Mouse (Mus musculus) lung, postnatal 0 days (tissue): Measurements from ENCODE around the gene Pabpn1l.
"Not testable (repeated sequence)": the region's sequence is repeated elsewhere in the genome, so short reads cannot be mapped to it uniquely, and the experiment has no call there.

Source experiments
- CTCF ChIP-seq: IDR thresholded peaks from 2 replicates; pipeline ENCODE4 v1.5.1; 2016; ENCODE audit warnings: antibody characterized with exemption, mild to moderate bottlenecking
- EP300 ChIP-seq: IDR thresholded peaks from 2 replicates; pipeline ENCODE4 v1.6.1; 2016; ENCODE audit warnings: antibody characterized with exemption, mild to moderate bottlenecking, control low read depth

DNA sequence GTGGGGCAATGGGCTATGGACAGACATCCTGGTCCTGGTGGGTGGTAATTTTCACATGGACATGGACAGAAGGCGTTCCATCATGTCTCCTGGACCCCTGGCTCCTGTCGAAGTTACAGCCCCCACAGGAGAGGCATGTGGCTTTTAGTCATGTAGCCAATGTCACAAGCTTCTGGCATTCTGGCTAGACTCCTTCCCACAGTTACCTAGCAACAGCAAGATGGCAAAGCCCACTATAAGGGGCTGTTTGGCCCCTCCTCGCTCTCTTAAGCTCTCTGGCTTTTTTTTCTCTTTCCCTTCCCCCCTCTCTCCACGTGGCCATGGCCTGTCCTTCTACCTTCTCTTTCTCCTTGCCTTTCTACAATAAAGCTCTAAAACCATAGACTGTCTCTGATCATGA is 49.4 kb downstream of the Pabpn1l start:
- not testable (repeated sequence) for TF ChIP-seq CTCF, EP300
